Mouse (Mus musculus): ENCODE data around the gene Rab6b. TPM values are rescaled to one million over a fixed set of nuclear protein-coding genes. Genes with fewer than 3 reads are reported as not detected.

The Rab6b gene
- total and polyA plus RNA-seq, 2 experiments from 2014 or later = 133 to 145 TPM

DNA sequence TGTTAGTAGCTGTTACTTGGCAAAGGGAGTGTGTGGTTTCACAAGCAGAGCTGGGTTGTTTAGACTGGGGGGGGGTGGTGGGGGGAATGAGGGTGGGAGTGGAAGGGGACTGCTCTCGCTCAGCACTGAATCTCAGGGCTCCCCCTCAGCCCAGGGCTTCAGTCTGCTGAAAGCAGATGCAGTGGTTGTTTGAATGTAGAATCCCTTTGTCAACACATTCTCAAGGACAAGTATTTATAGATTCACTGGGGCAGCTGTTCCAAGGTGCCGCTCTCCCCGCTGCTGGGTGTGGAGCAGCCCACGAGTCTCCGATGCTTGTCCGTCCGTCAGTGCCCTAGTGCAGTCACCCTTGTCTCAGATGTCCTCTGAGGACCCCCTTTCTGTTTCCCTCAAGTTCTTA lies 29.7 kb downstream of the Rab6b start:
- ATAC-seq = no peak
- H3K9ac ChIP-seq = no peak overlapping the region

DNA sequence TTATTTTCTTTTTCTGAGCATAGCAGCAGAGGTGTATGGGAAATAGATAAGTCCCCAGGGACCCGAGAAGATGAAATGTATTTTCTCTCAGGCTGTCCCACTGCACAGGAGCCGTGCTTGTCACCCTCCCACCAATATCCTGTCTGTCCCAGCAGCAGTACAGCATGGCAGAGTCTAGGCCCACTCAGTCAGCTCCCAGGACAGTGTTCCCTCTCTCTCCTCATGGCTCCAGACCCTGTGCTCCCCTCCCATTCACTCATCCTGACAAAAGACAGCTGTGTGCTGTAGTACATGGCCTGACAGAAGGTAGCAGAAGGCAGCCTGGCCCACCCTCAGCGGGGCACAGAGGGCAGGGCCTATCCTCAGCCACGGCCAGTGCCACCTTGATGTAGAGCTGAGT lies 32.3 kb downstream of the Rab6b start:
- no peak overlapping the region for H3K4me2 ChIP-seq (ENCODE audit: low read depth)
- peaks cover 17% of the 10 kb centered on the region for H3K36me3 ChIP-seq (ENCODE audit: insufficient read depth)
- TF ChIP-seq CTCF (IDR thresholded peaks at IDR 0.05; ENCODE audit: low read depth) = no peak
- no peak overlapping the region for H3K4me3 ChIP-seq (ENCODE audit: low read depth, low read length)
- no peaks in the 10 kb centered on the region for H3K9me3 ChIP-seq (ENCODE audit: low read length)
- peaks cover 13% of the 10 kb centered on the region for H3K4me1 ChIP-seq (ENCODE audit: insufficient read depth)
- 70% methylated on average over 4 of the region's 4 CpGs for WGBS
- no peak overlapping the region for H3K9ac ChIP-seq
- DNase-seq = no peak
- ATAC-seq = no peak
- H3K27ac ChIP-seq (ENCODE audit: low read depth, low read length) = no peak overlapping the region
- H3K27me3 ChIP-seq (ENCODE audit: insufficient read depth, low read length) = no peaks in the 10 kb centered on the region

More for the DNA sequence above, 29.7 kb downstream of the Rab6b start:
- Histone ChIP-seq H3K4me2 (ENCODE audit: low read depth) (no peak overlapping the region), H3K27ac (ENCODE audit: low read depth, low read length) (no peak overlapping the region), H3K4me1 (ENCODE audit: insufficient read depth) (peaks cover 6% of the 10 kb centered on the region), H3K9me3 (ENCODE audit: low read length) (no peaks in the 10 kb centered on the region), H3K27me3 (ENCODE audit: insufficient read depth, low read length) (no peaks in the 10 kb centered on the region), H3K4me3 (ENCODE audit: low read depth, low read length) (no peak overlapping the region), H3K36me3 (ENCODE audit: insufficient read depth) (peaks cover 17% of the 10 kb centered on the region)
- 89% methylated on average over 7 of the region's 7 CpGs for WGBS
- no peak for DNase-seq
- no peak for TF ChIP-seq CTCF (IDR thresholded peaks at IDR 0.05; ENCODE audit: low read depth)

DNA sequence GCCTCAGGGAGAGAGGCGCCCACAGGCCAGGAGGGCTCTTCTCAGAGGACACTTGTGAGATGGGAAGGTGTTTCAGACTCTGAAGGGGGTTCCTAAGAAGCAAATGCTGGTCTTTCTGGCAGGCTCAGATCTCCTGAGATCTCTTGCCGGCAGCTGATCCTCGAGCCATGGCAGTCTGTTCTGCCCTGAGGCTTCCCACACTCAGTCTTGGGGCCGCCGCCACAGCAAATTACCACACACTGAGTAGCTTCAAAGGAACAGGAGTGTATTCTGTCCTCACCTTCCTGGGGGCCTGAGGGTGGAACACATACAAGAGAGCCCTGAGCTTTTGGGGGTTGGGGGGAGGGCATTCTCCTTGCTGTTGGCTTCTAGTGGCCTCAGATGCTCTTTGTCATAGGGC lies 33.8 kb downstream of the Rab6b start:
- H3K4me1 ChIP-seq (ENCODE audit: insufficient read depth) = peaks cover 9% of the 10 kb centered on the region
- no peak overlapping the region for H3K4me3 ChIP-seq (ENCODE audit: low read depth, low read length)
- H3K9ac ChIP-seq = no peak overlapping the region
- ATAC-seq (no peak), DNase-seq (no peak)
- 53% methylated on average over 5 of the region's 5 CpGs for WGBS
- H3K4me2 ChIP-seq (ENCODE audit: low read depth) = no peak overlapping the region
- no peak for TF ChIP-seq CTCF (IDR thresholded peaks at IDR 0.05; ENCODE audit: low read depth)
- no peaks in the 10 kb centered on the region for H3K9me3 ChIP-seq (ENCODE audit: low read length)
- peaks cover 17% of the 10 kb centered on the region for H3K36me3 ChIP-seq (ENCODE audit: insufficient read depth)
- H3K27ac ChIP-seq (ENCODE audit: low read depth, low read length) = no peak overlapping the region
- H3K27me3 ChIP-seq (ENCODE audit: insufficient read depth, low read length) = no peaks in the 10 kb centered on the region

DNA sequence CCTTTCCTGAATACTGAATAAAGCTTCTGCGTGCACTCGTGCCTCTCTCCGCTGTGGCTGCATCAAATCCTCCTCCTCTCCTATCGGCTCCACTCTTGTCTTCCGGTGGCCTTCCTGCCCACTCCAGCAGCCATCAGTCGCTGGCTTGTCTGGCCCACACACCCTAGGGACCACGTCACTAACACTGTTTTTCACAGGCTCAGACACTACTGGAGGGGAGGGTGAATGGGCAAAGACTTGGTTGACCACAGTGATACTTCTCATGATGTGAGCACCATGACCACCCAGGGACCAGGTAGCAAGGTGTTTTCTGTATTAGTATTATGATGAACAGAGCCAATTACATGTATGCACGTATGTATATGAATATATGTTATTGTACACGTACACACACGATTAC lies 34.7 kb downstream of the Rab6b start:
- H3K9me3 ChIP-seq (ENCODE audit: low read length) = no peaks in the 10 kb centered on the region
- peaks cover 9% of the 10 kb centered on the region for H3K4me1 ChIP-seq (ENCODE audit: insufficient read depth)
- peak overlapping the region; percentile 66; the same call in 1 of the 2 replicates for H3K27ac ChIP-seq (ENCODE audit: low read depth, low read length)
- H3K4me3 ChIP-seq (ENCODE audit: low read depth, low read length) = no peak overlapping the region
- no peak for TF ChIP-seq CTCF (IDR thresholded peaks at IDR 0.05; ENCODE audit: low read depth)
- no peak overlapping the region for H3K9ac ChIP-seq
- ATAC-seq = peak; percentile 7; the same call in 1 of the 2 replicates
- peak overlapping the region; percentile 30 for H3K4me2 ChIP-seq (ENCODE audit: low read depth)
- no peaks in the 10 kb centered on the region for H3K27me3 ChIP-seq (ENCODE audit: insufficient read depth, low read length)
- DNase-seq = no peak
- peaks cover 16% of the 10 kb centered on the region for H3K36me3 ChIP-seq (ENCODE audit: insufficient read depth)
- 45% methylated on average over 10 of the region's 10 CpGs for WGBS

DNA sequence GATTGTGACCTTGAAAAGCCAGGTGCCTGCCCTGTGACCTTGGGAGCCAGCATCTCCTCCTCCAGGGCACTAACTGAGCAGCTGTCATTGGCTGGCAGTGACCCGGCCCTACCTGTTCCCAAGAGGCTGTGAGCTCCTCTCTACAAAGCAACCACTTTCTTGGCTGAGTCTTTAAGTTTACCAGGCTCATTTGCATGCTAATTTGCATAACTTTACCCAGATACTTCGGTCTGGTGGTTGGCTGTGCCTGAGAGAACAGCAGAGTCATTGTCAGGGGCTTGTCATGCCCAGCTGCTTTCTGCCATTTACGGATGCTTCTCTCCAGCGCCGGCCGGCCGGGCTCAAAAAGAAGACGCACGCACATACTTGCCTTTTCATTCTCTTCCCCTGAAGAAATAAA lies 35.1 kb downstream of the Rab6b start:
- Histone ChIP-seq H3K36me3 (ENCODE audit: insufficient read depth) (peaks cover 13% of the 10 kb centered on the region), H3K9me3 (ENCODE audit: low read length) (no peaks in the 10 kb centered on the region), H3K4me2 (ENCODE audit: low read depth) (peak overlapping the region; percentile 30), H3K27ac (ENCODE audit: low read depth, low read length) (peak overlapping the region; percentile 66), H3K27me3 (ENCODE audit: insufficient read depth, low read length) (no peaks in the 10 kb centered on the region), H3K9ac (0 out of 2 replicates have a peak overlapping the region, but pooled peaks have one; percentile 15), H3K4me3 (ENCODE audit: low read depth, low read length) (no peak overlapping the region), H3K4me1 (ENCODE audit: insufficient read depth) (peaks cover 9% of the 10 kb centered on the region)
- ATAC-seq (peak; percentile 85), DNase-seq (no peak)
- 11% methylated on average over 9 of the region's 9 CpGs for WGBS
- TF ChIP-seq CTCF (IDR thresholded peaks at IDR 0.05; ENCODE audit: low read depth) = no peak

DNA sequence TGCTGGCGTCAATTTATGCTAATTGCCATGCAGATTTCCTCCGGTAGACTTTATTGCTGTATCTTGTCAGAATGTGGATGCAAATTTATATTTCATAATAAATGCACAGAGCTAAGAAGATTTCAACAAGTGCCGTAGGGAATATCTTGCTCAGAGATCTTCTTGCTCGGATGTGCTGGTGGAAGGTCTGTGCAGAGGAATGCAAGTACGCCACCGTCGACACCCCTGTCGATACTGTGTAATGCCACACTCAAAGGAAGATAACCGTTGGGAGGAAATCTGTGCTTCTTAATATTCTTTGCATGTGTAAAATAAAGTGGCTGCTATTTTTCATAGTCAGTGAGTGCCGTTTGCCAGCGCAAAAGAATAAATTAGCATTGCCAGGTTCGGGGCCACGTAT lies 35.5 kb downstream of the Rab6b start:
- peak; percentile 79 for ATAC-seq
- peaks cover 9% of the 10 kb centered on the region for H3K4me1 ChIP-seq (ENCODE audit: insufficient read depth)
- H3K9me3 ChIP-seq (ENCODE audit: low read length) = no peaks in the 10 kb centered on the region
- 16% methylated on average over 13 of the region's 13 CpGs for WGBS
- DNase-seq = peak; percentile 69
- peak overlapping the region; percentile 30 for H3K4me2 ChIP-seq (ENCODE audit: low read depth)
- H3K9ac ChIP-seq = 0 out of 2 replicates have a peak overlapping the region, but pooled peaks have one; percentile 15
- TF ChIP-seq CTCF (IDR thresholded peaks at IDR 0.05; ENCODE audit: low read depth) = peak; percentile 23; the same call in 1 of the 2 replicates
- H3K27ac ChIP-seq (ENCODE audit: low read depth, low read length) = peak overlapping the region; percentile 31; the same call in 1 of the 2 replicates
- peaks cover 13% of the 10 kb centered on the region for H3K36me3 ChIP-seq (ENCODE audit: insufficient read depth)
- H3K4me3 ChIP-seq (ENCODE audit: low read depth, low read length) = no peak overlapping the region
- no peaks in the 10 kb centered on the region for H3K27me3 ChIP-seq (ENCODE audit: insufficient read depth, low read length)

DNA sequence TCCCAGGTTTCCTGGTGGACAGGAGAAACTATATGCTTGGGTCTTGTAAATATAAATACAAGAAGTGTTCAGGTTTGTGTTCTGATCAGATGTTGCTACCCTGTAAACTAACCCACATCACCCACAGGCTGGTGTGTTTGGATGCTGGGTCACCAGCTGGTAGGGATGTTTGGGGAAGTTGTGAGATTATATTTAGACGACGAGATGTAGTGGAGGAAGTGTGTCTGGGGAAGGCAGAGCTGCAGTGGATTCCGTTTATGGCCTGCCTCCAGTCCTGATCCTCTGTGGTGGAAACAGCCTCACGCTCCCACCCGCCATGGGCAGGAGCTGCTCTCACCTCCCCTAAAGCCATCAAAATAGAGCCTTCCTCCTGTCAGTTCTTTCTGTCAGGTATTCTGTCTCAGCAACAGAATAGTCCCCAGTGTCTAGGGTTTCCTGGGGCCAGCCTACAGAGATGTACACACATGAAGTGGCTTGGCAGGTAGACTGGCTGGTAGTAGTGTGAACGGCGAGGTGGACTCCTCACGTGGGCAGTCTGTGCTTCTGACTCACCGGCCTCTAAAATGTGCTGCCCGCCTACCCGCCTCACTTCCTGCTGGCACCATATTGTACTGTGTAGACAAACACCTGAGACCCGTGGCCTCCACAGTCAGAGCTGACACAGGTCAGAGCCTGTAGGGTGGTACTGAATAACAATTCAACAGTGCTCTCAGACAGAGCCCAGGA lies 37.6 kb downstream of the Rab6b start:
- no peak for TF ChIP-seq CTCF (IDR thresholded peaks at IDR 0.05; ENCODE audit: low read depth)
- H3K9me3 ChIP-seq (ENCODE audit: low read length) = no peaks in the 10 kb centered on the region
- H3K27ac ChIP-seq (ENCODE audit: low read depth, low read length) = no peak overlapping the region
- H3K36me3 ChIP-seq (ENCODE audit: insufficient read depth) = peaks cover 11% of the 10 kb centered on the region
- H3K9ac ChIP-seq = no peak overlapping the region
- no peak overlapping the region for H3K4me2 ChIP-seq (ENCODE audit: low read depth)
- WGBS = 84% methylated on average over 12 of the region's 12 CpGs
- DNase-seq = no peak
- no peak for ATAC-seq
- H3K27me3 ChIP-seq (ENCODE audit: insufficient read depth, low read length) = no peaks in the 10 kb centered on the region
- no peak overlapping the region for H3K4me3 ChIP-seq (ENCODE audit: low read depth, low read length)
- peaks cover 9% of the 10 kb centered on the region for H3K4me1 ChIP-seq (ENCODE audit: insufficient read depth)
